Comparison of ENCODE assay signal across 29 mouse cellular contexts in genomic region chr12:3720527-3720926, GRCm38 (mm10).
A peak's percentile ranks its signal among the peaks of the same experiment; 100 is the strongest.
DNase-seq lines count a peak whose midpoint lies in the region; ATAC-seq lines count a peak whose summit lies in the region.
"Had no signal": no experiment of that assay in that cellular context is flagged by ENCODE, and none has a peak within 500 bp of the region (broad histone marks: within the 10 kb centered on the region; RNA-seq: fewer than 3 reads in every experiment).

No protein-coding gene starts in this region.

- 0 out of 2 replicates have a peak, but pooled peaks cover 3% of the 10 kb centered on the region for H3K36me3 ChIP-seq in forebrain, embryonic 14.5 days (ENCODE audit: control insufficient read depth, insufficient read depth, low read length)
- H3K36me3 ChIP-seq in forebrain, embryonic 13.5 days (ENCODE audit: poor library complexity, severe bottlenecking): 0 out of 2 replicates have a peak, but pooled peaks cover 3% of the 10 kb centered on the region
- 0 out of 2 replicates have a peak, but pooled peaks cover 4% of the 10 kb centered on the region for H3K36me3 ChIP-seq in hindbrain, embryonic 13.5 days
- no peaks in the 10 kb centered on the region for H3K36me3 ChIP-seq in hindbrain, embryonic 12.5 days
- no peaks in the 10 kb centered on the region for H3K36me3 ChIP-seq in midbrain, embryonic 15.5 days (replicated peaks)
- H3K36me3 ChIP-seq in midbrain, embryonic 11.5 days (ENCODE audit: control insufficient read depth, insufficient read depth, low read length): no peaks in the 10 kb centered on the region
- H3K36me3 ChIP-seq: G1E; heart, embryonic 12.5 days; liver, embryonic 12.5 days had no signal

- H3K9me3 ChIP-seq in forebrain, embryonic 14.5 days (replicated peaks; ENCODE audit: control insufficient read depth, low read length): no peaks in the 10 kb centered on the region
- no peaks in the 10 kb centered on the region for H3K9me3 ChIP-seq in forebrain, embryonic 13.5 days (replicated peaks)
- no peaks in the 10 kb centered on the region for H3K9me3 ChIP-seq in hindbrain, embryonic 13.5 days
- no peaks in the 10 kb centered on the region for H3K9me3 ChIP-seq in hindbrain, embryonic 12.5 days (replicated peaks)
- no peaks in the 10 kb centered on the region for H3K9me3 ChIP-seq in midbrain, embryonic 15.5 days
- no peaks in the 10 kb centered on the region for H3K9me3 ChIP-seq in midbrain, embryonic 11.5 days (ENCODE audit: control insufficient read depth, low read length)
- H3K9me3 ChIP-seq: G1E; heart, embryonic 12.5 days; liver, embryonic 12.5 days; neural tube, embryonic 13.5 days had no signal

- DNase-seq in forebrain, embryonic 14.5 days (ENCODE audit: low spot score): peak; percentile 48
- no peak for DNase-seq in midbrain, embryonic 11.5 days (ENCODE audit: low spot score, missing footprints)
- no peak for DNase-seq in kidney, adult 11 months
- DNase-seq: adrenal gland, postnatal 10 days; cerebellum, adult 18-20 months; gastrocnemius, postnatal 25 days; heart, adult 18-20 months; heart, postnatal 4 days; kidney, adult 8-10 months; kidney, postnatal 4 days; layer of hippocampus, postnatal 36 days; left cerebral cortex, postnatal 4 days; liver, postnatal 0 days; lung, postnatal 36 days; right cerebral cortex, postnatal 4 days; thymus, adult 18-20 months; thymus, postnatal 25 days had no signal

- H3K27me3 ChIP-seq in forebrain, embryonic 14.5 days (replicated peaks; ENCODE audit: control insufficient read depth, insufficient read depth, low read length): no peaks in the 10 kb centered on the region
- no peaks in the 10 kb centered on the region for H3K27me3 ChIP-seq in forebrain, embryonic 13.5 days
- no peaks in the 10 kb centered on the region for H3K27me3 ChIP-seq in hindbrain, embryonic 13.5 days
- no peaks in the 10 kb centered on the region for H3K27me3 ChIP-seq in hindbrain, embryonic 12.5 days
- H3K27me3 ChIP-seq in midbrain, embryonic 15.5 days (replicated peaks): no peaks in the 10 kb centered on the region
- H3K27me3 ChIP-seq in midbrain, embryonic 11.5 days (ENCODE audit: control insufficient read depth, insufficient read depth, low read length): no peaks in the 10 kb centered on the region
- H3K27me3 ChIP-seq: heart, embryonic 12.5 days; liver, embryonic 12.5 days; neural tube, embryonic 13.5 days; Patski had no signal

- peak overlapping the region; percentile 39; the same call in 1 of the 2 replicates for H3K27ac ChIP-seq in forebrain, embryonic 14.5 days (ENCODE audit: low read depth, low read length)
- no peak overlapping the region for H3K27ac ChIP-seq in forebrain, embryonic 13.5 days
- peak overlapping the region; percentile 44; the same call in 1 of the 2 replicates for H3K27ac ChIP-seq in hindbrain, embryonic 13.5 days
- H3K27ac ChIP-seq in hindbrain, embryonic 12.5 days: no peak overlapping the region
- H3K27ac ChIP-seq in midbrain, embryonic 15.5 days: peak overlapping the region; percentile 42; the same call in 1 of the 2 replicates
- no peak overlapping the region for H3K27ac ChIP-seq in midbrain, embryonic 11.5 days (ENCODE audit: low read depth, low read length)
- H3K27ac ChIP-seq: kidney, postnatal 0 days; liver, embryonic 12.5 days; neural tube, embryonic 13.5 days; stomach, postnatal 0 days had no signal

- ATAC-seq in forebrain, embryonic 14.5 days: peak; percentile 51; the same call in 1 of the 2 replicates
- ATAC-seq in forebrain, embryonic 13.5 days: no peak
- no peak for ATAC-seq in hindbrain, embryonic 13.5 days (ENCODE audit: low FRiP score)
- ATAC-seq in hindbrain, embryonic 12.5 days (ENCODE audit: low FRiP score): no peak
- no peak for ATAC-seq in midbrain, embryonic 15.5 days (replicated peaks)
- no peak for ATAC-seq in midbrain, embryonic 11.5 days (ENCODE audit: low FRiP score)
- ATAC-seq: inflammation-experienced regulatory T-cells, adult 6 months; liver, embryonic 12.5 days; liver, postnatal 0 days; Patski had no signal

- no peak overlapping the region for H3K4me2 ChIP-seq in forebrain, embryonic 14.5 days (ENCODE audit: low read length)
- no peak overlapping the region for H3K4me2 ChIP-seq in forebrain, embryonic 13.5 days
- no peak overlapping the region for H3K4me2 ChIP-seq in hindbrain, embryonic 13.5 days
- no peak overlapping the region for H3K4me2 ChIP-seq in hindbrain, embryonic 12.5 days (replicated peaks)
- no peak overlapping the region for H3K4me2 ChIP-seq in midbrain, embryonic 15.5 days
- H3K4me2 ChIP-seq in midbrain, embryonic 11.5 days: no peak overlapping the region
- H3K4me2 ChIP-seq: heart, embryonic 12.5 days; liver, embryonic 12.5 days; neural tube, embryonic 13.5 days had no signal

- WGBS in forebrain, embryonic 14.5 days: 82% methylated on average over 2 of the region's 2 CpGs
- 80% methylated on average over 2 of the region's 2 CpGs for WGBS in forebrain, embryonic 13.5 days
- 72% methylated on average over 2 of the region's 2 CpGs for WGBS in hindbrain, embryonic 13.5 days
- 93% methylated on average over 2 of the region's 2 CpGs for WGBS in hindbrain, embryonic 12.5 days
- 58% methylated on average over 2 of the region's 2 CpGs for WGBS in midbrain, embryonic 15.5 days
- 87% methylated on average over 2 of the region's 2 CpGs for WGBS in midbrain, embryonic 11.5 days

- H3K9ac ChIP-seq in forebrain, embryonic 14.5 days (ENCODE audit: low read length): no peak overlapping the region
- no peak overlapping the region for H3K9ac ChIP-seq in forebrain, embryonic 13.5 days
- no peak overlapping the region for H3K9ac ChIP-seq in hindbrain, embryonic 13.5 days
- no peak overlapping the region for H3K9ac ChIP-seq in hindbrain, embryonic 12.5 days
- no peak overlapping the region for H3K9ac ChIP-seq in midbrain, embryonic 15.5 days
- H3K9ac ChIP-seq in midbrain, embryonic 11.5 days (ENCODE audit: low read length): no peak overlapping the region
- H3K9ac ChIP-seq: heart, embryonic 12.5 days; liver, embryonic 12.5 days; liver, postnatal 0 days; neural tube, embryonic 13.5 days had no signal

- no peaks in the 10 kb centered on the region for H3K4me1 ChIP-seq in forebrain, embryonic 14.5 days (ENCODE audit: control insufficient read depth, insufficient read depth, low read length)
- 0 out of 2 replicates have a peak, but pooled peaks cover 18% of the 10 kb centered on the region for H3K4me1 ChIP-seq in forebrain, embryonic 13.5 days
- H3K4me1 ChIP-seq in hindbrain, embryonic 13.5 days (replicated peaks): peaks cover 13% of the 10 kb centered on the region
- H3K4me1 ChIP-seq in hindbrain, embryonic 12.5 days: peaks cover 6% of the 10 kb centered on the region; the same call in 1 of the 2 replicates
- peaks cover 16% of the 10 kb centered on the region for H3K4me1 ChIP-seq in midbrain, embryonic 15.5 days
- no peaks in the 10 kb centered on the region for H3K4me1 ChIP-seq in midbrain, embryonic 11.5 days (ENCODE audit: control insufficient read depth, insufficient read depth, low read length)

- no peak overlapping the region for H3K4me3 ChIP-seq in forebrain, embryonic 14.5 days (ENCODE audit: low read depth, low read length)
- no peak overlapping the region for H3K4me3 ChIP-seq in forebrain, embryonic 13.5 days
- no peak overlapping the region for H3K4me3 ChIP-seq in hindbrain, embryonic 13.5 days
- H3K4me3 ChIP-seq in hindbrain, embryonic 12.5 days: no peak overlapping the region
- no peak overlapping the region for H3K4me3 ChIP-seq in midbrain, embryonic 15.5 days
- H3K4me3 ChIP-seq in midbrain, embryonic 11.5 days (ENCODE audit: low read depth, low read length): no peak overlapping the region
- H3K4me3 ChIP-seq: heart, embryonic 12.5 days; liver, embryonic 12.5 days; neural tube, embryonic 13.5 days had no signal

Comparison
In these comparisons a context has a peak if more than half of its experiments do, and no peak if none do; other contexts are left out.
1. H3K27ac ChIP-seq: peak in forebrain, embryonic 14.5 days (single experiment), hindbrain, embryonic 13.5 days (single experiment) and midbrain, embryonic 15.5 days (single experiment); none in forebrain, embryonic 13.5 days (single experiment), hindbrain, embryonic 12.5 days (single experiment) and midbrain, embryonic 11.5 days (single experiment).